24 mouse cellular contexts compared by ENCODE assay signal in genomic region chr9:7261667-7262066, GRCm38 (mm10). TPM values are rescaled to one million over a fixed set of nuclear protein-coding genes. Genes with fewer than 3 reads are reported as not detected.
A peak's percentile ranks its signal among the peaks of the same experiment; 100 is the strongest.
DNase-seq lines count a peak whose midpoint lies in the region; ATAC-seq and TF ChIP-seq lines count a peak whose summit lies in the region.
"Had no signal": no experiment of that assay in that cellular context is flagged by ENCODE, and none has a peak within 500 bp of the region (broad histone marks: within the 10 kb centered on the region; RNA-seq: fewer than 3 reads in every experiment).

No protein-coding gene starts in this region.

- no peak overlapping the region for H3ac ChIP-seq in myocyte (ENCODE audit: control insufficient read depth, insufficient read length)

- H3K36me3 ChIP-seq in myocyte (ENCODE audit: control insufficient read depth, insufficient read depth): no peaks in the 10 kb centered on the region
- H3K36me3 ChIP-seq: embryonic facial prominence, embryonic 10.5 days; embryonic facial prominence, embryonic 12.5 days; forebrain, embryonic 10.5 days; forebrain, embryonic 12.5 days had no signal

- ATAC-seq in megakaryocyte-erythroid progenitor cell, adult 5-6 weeks (replicated peaks; ENCODE audit: low FRiP score, low TSS enrichment, poor library complexity, severe bottlenecking): no peak
- ATAC-seq: activated CD4-positive, CD25-positive, alpha-beta regulatory T cell, adult 4 months; CD4-positive, CD25-positive, alpha-beta regulatory T cell, adult 4 months; forebrain, embryonic 14.5 days; forebrain, embryonic 16.5 days; Patski had no signal

- DNase-seq in 3T3-L1 (ENCODE audit: low read depth, low spot score): peak; percentile 23
- peak; percentile 53 for DNase-seq in Muller cell, postnatal 12 days (ENCODE audit: inconsistent ontology term)
- no peak for DNase-seq in B cell, adult 2 months
- DNase-seq: adrenal gland, adult 8-10 months; adrenal gland, postnatal 14 days; adrenal gland, postnatal 36 days; cerebellum, adult 11-12 months; cerebellum, adult 2 months; cerebellum, adult 9-10 months; cerebellum, postnatal 10 days; cerebellum, postnatal 25 days had no signal

- TF ChIP-seq POLR2A in myocyte (IDR thresholded peaks at IDR 0.05; ENCODE audit: insufficient read length, low read depth): no peak

- H3K27me3 ChIP-seq in myocyte (ENCODE audit: control insufficient read depth, insufficient read depth, insufficient read length): no peaks in the 10 kb centered on the region
- H3K27me3 ChIP-seq: embryonic facial prominence, embryonic 12.5 days; forebrain, embryonic 12.5 days; Patski had no signal

- H3K4me3 ChIP-seq in myocyte: no peak overlapping the region
- H3K4me3 ChIP-seq: embryonic facial prominence, embryonic 10.5 days; embryonic facial prominence, embryonic 12.5 days; forebrain, embryonic 10.5 days; forebrain, embryonic 12.5 days had no signal

- H3K79me2 ChIP-seq in myocyte (ENCODE audit: control insufficient read depth, insufficient read depth): no peaks in the 10 kb centered on the region

- no peak overlapping the region for H3K4me2 ChIP-seq in myocyte (ENCODE audit: low read depth)
- H3K4me2 ChIP-seq: embryonic facial prominence, embryonic 12.5 days; forebrain, embryonic 12.5 days had no signal

TF ChIP-seq in myocyte, 11 proteins besides CTCF, POLR2A, EP300 and RAD21:
- TF ChIP-seq SRF (IDR thresholded peaks at IDR 0.05; ENCODE audit: control insufficient read depth, insufficient read length, low read depth) (no peak), POLR2AphosphoS2 (IDR thresholded peaks at IDR 0.05; ENCODE audit: insufficient read length, low read depth) (no peak), E2F4 (IDR thresholded peaks at IDR 0.05; ENCODE audit: insufficient read depth) (no peak), MAX (IDR thresholded peaks at IDR 0.05; ENCODE audit: low read depth) (no peak), TCF3 (IDR thresholded peaks at IDR 0.05; ENCODE audit: insufficient read length, low read depth) (no peak), CEBPB (IDR thresholded peaks at IDR 0.05; ENCODE audit: insufficient read depth, poor library complexity, severe bottlenecking) (0 out of 2 replicates have a peak, but pooled peaks have one; percentile 18), USF1 (IDR thresholded peaks at IDR 0.05; ENCODE audit: low read depth) (no peak), TCF12 (IDR thresholded peaks at IDR 0.05; ENCODE audit: insufficient read depth, poor library complexity, severe bottlenecking) (no peak)

RNA-seq across cellular contexts. Expression of gene Mmp13, which starts 10.6 kb away (rescaled TPM):
- 0.05 TPM for polyA plus RNA-seq in myocyte (2012; fragmentation: generic; extraction: Trizol)
- total RNA-seq in megakaryocyte-erythroid progenitor cell, adult 5-6 weeks (2014; fragmentation: Nextera tagmentation): not detected in 2 replicates
- not detected in 2 replicates for total RNA-seq in megakaryocyte-erythroid progenitor cell, adult 5-6 weeks (2017)
- total RNA-seq: ES-E14, MEL had no signal
- polyA plus RNA-seq: activated CD4-positive, CD25-positive, alpha-beta regulatory T cell, adult 4 months; CD4-positive, CD25-positive, alpha-beta regulatory T cell, adult 4 months; embryonic facial prominence, embryonic 10.5 days; embryonic facial prominence, embryonic 12.5 days; forebrain, embryonic 10.5 days; forebrain, embryonic 12.5 days; forebrain, embryonic 14.5 days; forebrain, embryonic 16.5 days had no signal

Comparison
In these comparisons a context has a peak if more than half of its experiments do, and no peak if none do; other contexts are left out.
1. DNase-seq: peak in 3T3-L1 (single experiment) and Muller cell, postnatal 12 days (single experiment); none in B cell, adult 2 months (0 of 2).